Mouse (Mus musculus): ENCODE measurements around the gene Aldob. TPM values are rescaled to one million over a fixed set of nuclear protein-coding genes. Genes with fewer than 3 reads are reported as not detected.

Aldob gene
- polyA plus RNA-seq, 1 experiment from 2014 or later: 0.30 TPM

DNA sequence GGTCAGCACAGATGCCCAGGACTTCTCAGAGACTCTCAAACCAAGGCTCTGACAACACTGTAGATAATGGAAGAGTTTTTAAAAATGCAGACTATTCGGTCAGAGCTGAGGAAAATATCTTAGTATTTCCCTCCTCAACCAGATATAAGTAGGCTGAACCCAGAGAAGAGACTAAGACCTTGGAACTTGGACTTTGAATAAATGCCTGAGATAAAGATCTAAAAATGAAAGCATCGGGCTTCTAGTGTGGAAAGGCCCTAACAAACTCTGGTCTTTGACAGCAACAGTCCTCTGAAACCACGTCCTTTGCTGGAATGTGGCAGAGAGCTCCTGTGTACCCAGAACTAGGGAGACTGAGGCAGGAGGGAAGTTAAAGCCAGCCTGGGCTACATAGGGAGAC, 43.0 kb downstream of the Aldob start, which contains the start of gene Baat:
TSS of gene Baat (minus strand) at position 172 of the 400 bp plus-strand sequence.
- whole genome bisulfite sequencing: 43% methylated on average over 3 of the region's 3 CpGs
- H3K9me3 ChIP-seq (ENCODE audit: low read length): no peaks in the 10 kb centered on the region

DNA sequence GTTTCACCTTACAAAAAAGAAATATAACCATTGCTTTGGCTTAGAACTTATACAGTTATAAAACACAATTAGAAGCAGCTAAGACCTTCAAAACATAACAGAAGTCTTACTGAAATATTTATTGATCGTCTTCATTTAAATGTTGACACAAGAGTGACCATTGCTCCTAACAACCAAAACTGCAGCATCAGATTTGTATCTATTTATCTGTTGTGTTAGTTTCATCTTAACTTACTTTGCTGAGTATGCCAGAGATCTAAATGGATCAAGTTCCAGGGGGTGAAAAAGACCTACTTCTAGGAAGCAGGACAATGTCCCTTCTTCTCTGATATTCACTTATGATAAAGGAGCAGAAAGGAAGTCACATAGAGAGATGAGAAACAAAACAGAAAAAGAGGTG, 45.8 kb downstream of the Aldob start:
- Histone ChIP-seq H3K9ac (replicated peaks; ENCODE audit: low read depth) (no peak overlapping the region), H3K4me3 (ENCODE audit: low read depth, low read length) (no peak overlapping the region), H3K4me1 (ENCODE audit: insufficient read depth, low read depth, low read length) (no peaks in the 10 kb centered on the region), H3K36me3 (ENCODE audit: insufficient read depth, low read length) (no peaks in the 10 kb centered on the region), H3K9me3 (ENCODE audit: low read length) (no peaks in the 10 kb centered on the region), H3K27me3 (replicated peaks; ENCODE audit: insufficient read depth, low read length) (no peaks in the 10 kb centered on the region), H3K27ac (ENCODE audit: low read length) (no peak overlapping the region), H3K4me2 (replicated peaks; ENCODE audit: low read depth, low read length) (no peak overlapping the region)
- no peak for TF ChIP-seq CTCF (IDR thresholded peaks at IDR 0.05)
- no peak for TF ChIP-seq EP300 (IDR thresholded peaks at IDR 0.05)
- ATAC-seq (no peak), DNase-seq (ENCODE audit: low spot score) (no peak)
- WGBS: 87% methylated on average over 1 of the region's 1 CpGs

More for the DNA sequence above, 43.0 kb downstream of the Aldob start, which contains the start of gene Baat:
- H3K36me3 ChIP-seq (ENCODE audit: insufficient read depth, low read length): no peaks in the 10 kb centered on the region
- H3K4me1 ChIP-seq (ENCODE audit: insufficient read depth, low read depth, low read length): no peaks in the 10 kb centered on the region
- no peak for DNase-seq (ENCODE audit: low spot score)
- H3K4me3 ChIP-seq (ENCODE audit: low read depth, low read length): no peak within 1 kb of the TSS
- TF ChIP-seq EP300 (IDR thresholded peaks at IDR 0.05) (no peak), CTCF (IDR thresholded peaks at IDR 0.05) (no peak)
- H3K27me3 ChIP-seq (replicated peaks; ENCODE audit: insufficient read depth, low read length): no peaks in the 10 kb centered on the region
- no peak within 1 kb of the TSS for H3K4me2 ChIP-seq (replicated peaks; ENCODE audit: low read depth, low read length)
- no peak within 1 kb of the TSS for H3K9ac ChIP-seq (replicated peaks; ENCODE audit: low read depth)
- ATAC-seq: no peak
- no peak within 1 kb of the TSS for H3K27ac ChIP-seq (ENCODE audit: low read length)

Other genes starting within 250 kb of the Aldob start
- gene Acnat2, start 141.4 kb downstream of the Aldob start, polyA plus RNA-seq (2015; fragmentation: Nextera tagmentation; extraction: Ambion mirVana): not detected in 2 replicates
- 0.29 TPM in 1 of 2 replicates, not detected in the other for gene Acnat1, start 75.6 kb downstream of the Aldob start, polyA plus RNA-seq (2015; fragmentation: Nextera tagmentation; extraction: Ambion mirVana)
- not detected in 2 replicates for gene Baat, start 43.0 kb downstream of the Aldob start, polyA plus RNA-seq (2015; fragmentation: Nextera tagmentation; extraction: Ambion mirVana)
- gene Mrpl50, start 28.5 kb downstream of the Aldob start, polyA plus RNA-seq (2015; fragmentation: Nextera tagmentation; extraction: Ambion mirVana): 30.6 and 31.8 TPM in 2 replicates
- 4.7 and 4.8 TPM in 2 replicates for gene Zfp189, start 28.4 kb downstream of the Aldob start, polyA plus RNA-seq (2015; fragmentation: Nextera tagmentation; extraction: Ambion mirVana)
- 30.7 and 32.9 TPM in 2 replicates for gene Tmem246, start 48.3 kb upstream of the Aldob start, polyA plus RNA-seq (2015; fragmentation: Nextera tagmentation; extraction: Ambion mirVana)
- 32.6 and 35.3 TPM in 2 replicates for gene Rnf20, start 82.5 kb upstream of the Aldob start, polyA plus RNA-seq (2015; fragmentation: Nextera tagmentation; extraction: Ambion mirVana)
- gene Ppp3r2, start 132.5 kb upstream of the Aldob start, polyA plus RNA-seq (2015; fragmentation: Nextera tagmentation; extraction: Ambion mirVana): 0.11 and 0.20 TPM in 2 replicates